Mouse (Mus musculus) kidney, postnatal 0 days (tissue): ENCODE results near the gene Msmb. TPM values are rescaled to one million over a fixed set of nuclear protein-coding genes. Genes with fewer than 3 reads are reported as not detected.
"Not testable (repeated sequence)": the region's sequence is repeated elsewhere in the genome, so short reads cannot be mapped to it uniquely, and the experiment has no call there.

ENCODE experiments used
- ATAC-seq: fragments of 200-750 bp; cut with Nextera tagmentation; replicated peaks from 2 replicates; pipeline ENCODE4 v1.8.0; 2017; ENCODE audit warnings: low read depth, moderate number of reproducible peaks, moderate TSS enrichment, moderate library complexity; ENCODE audit not compliant: low FRiP score
- DNase-seq: peaks from one replicate; pipeline ENCODE4 v3.0.0-alpha.2; 2016; ENCODE audit warnings: low spot score
- H3K27ac ChIP-seq: fragments of 300-500 bp; sonication (generic); 2 replicates; pipeline ENCODE4 v1.5.1; 2014; ENCODE audit warnings: mild to moderate bottlenecking
- H3K27me3 ChIP-seq: fragments of 300-500 bp; sonication (generic); 2 replicates; pipeline ENCODE4 v1.6.1; 2014; ENCODE audit warnings: low read length, mixed read lengths; ENCODE audit not compliant: insufficient read depth
- H3K36me3 ChIP-seq: fragments of 300-500 bp; sonication (generic); 2 replicates; pipeline ENCODE4 v1.6.1; 2014; ENCODE audit warnings: low read length, mixed read lengths; ENCODE audit not compliant: insufficient read depth
- H3K4me1 ChIP-seq: fragments of 300-500 bp; sonication (generic); replicated peaks from 2 replicates; pipeline ENCODE4 v1.6.1; 2014; ENCODE audit warnings: antibody characterized with exemption, low read length, mixed read lengths; ENCODE audit not compliant: insufficient read depth
- H3K4me2 ChIP-seq: fragments of 300-500 bp; sonication (generic); 2 replicates; pipeline ENCODE4 v1.6.1; 2014; ENCODE audit warnings: mild to moderate bottlenecking, low read length, moderate library complexity, mixed read lengths
- H3K4me3 ChIP-seq: fragments of 300-500 bp; sonication (generic); replicated peaks from 2 replicates; pipeline ENCODE4 v1.5.1; 2014; ENCODE audit warnings: low read depth, low read length
- H3K9ac ChIP-seq: fragments of 300-500 bp; sonication (generic); 2 replicates; pipeline ENCODE4 v1.6.1; 2014; ENCODE audit warnings: low read depth, low read length
- H3K9me3 ChIP-seq: fragments of 300-500 bp; sonication (generic); replicated peaks from 2 replicates; pipeline ENCODE4 v1.6.1; 2016; ENCODE audit warnings: low read length, inconsistent platforms, mixed read lengths
- CTCF ChIP-seq: IDR thresholded peaks from 2 replicates; pipeline ENCODE4 v1.5.1; 2016; ENCODE audit warnings: antibody characterized with exemption, low read depth, mild to moderate bottlenecking, moderate library complexity
- WGBS: fragments of 180-500 bp; shearing (Covaris S2); extraction: QIAGEN DNeasy Blood & Tissue Kit; methylation state at CpG from one replicate; pipeline ENCODE4 v1.1.7; 2014; 5-methylcytosine and 5-hydroxymethylcytosine counted together
- polyA plus RNA-seq: library from polyadenylated mRNA; unstranded; fragments of >200 nt; fragmentation: Nextera tagmentation; extraction: Ambion mirVana; gene quantifications from 2 replicates; pipeline ENCODE4 v1.2.1, GENCODE M21; 2015

The Msmb gene
- polyA plus RNA-seq, 1 experiment from 2014 or later, result not detected

DNA sequence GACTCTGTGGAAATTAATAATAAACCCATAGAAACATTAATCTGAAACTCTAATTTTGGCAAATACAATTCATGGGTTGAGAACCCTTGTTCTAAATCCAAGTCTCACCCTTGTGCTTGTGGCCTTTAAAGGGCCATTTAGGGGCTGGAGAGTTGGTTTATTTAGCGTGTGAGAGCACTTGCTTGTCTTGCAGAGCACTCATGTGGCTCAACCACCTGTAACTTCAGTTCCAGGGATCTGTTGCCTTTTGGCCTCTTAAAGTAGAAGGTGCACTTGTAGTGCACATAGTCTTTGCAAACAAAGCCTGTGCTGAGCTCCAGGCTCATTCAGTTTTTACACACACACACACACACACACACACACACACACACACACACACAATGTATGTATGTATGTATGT is 25.0 kb downstream of the Msmb start:
- Histone ChIP-seq H3K9ac (no peak overlapping the region), H3K27ac (no peak overlapping the region), H3K36me3 (no peaks in the 10 kb centered on the region), H3K9me3 (no peaks in the 10 kb centered on the region), H3K4me3 (0 out of 2 replicates have a peak overlapping the region, but pooled peaks have one; percentile 46), H3K4me1 (no peaks in the 10 kb centered on the region), H3K27me3 (no peaks in the 10 kb centered on the region), H3K4me2 (peak overlapping the region; percentile 92)
- ATAC-seq, result no peak
- WGBS, result 52% methylated on average over 1 of the region's 1 CpGs
- TF ChIP-seq CTCF, result no peak
- DNase-seq, result no peak

DNA sequence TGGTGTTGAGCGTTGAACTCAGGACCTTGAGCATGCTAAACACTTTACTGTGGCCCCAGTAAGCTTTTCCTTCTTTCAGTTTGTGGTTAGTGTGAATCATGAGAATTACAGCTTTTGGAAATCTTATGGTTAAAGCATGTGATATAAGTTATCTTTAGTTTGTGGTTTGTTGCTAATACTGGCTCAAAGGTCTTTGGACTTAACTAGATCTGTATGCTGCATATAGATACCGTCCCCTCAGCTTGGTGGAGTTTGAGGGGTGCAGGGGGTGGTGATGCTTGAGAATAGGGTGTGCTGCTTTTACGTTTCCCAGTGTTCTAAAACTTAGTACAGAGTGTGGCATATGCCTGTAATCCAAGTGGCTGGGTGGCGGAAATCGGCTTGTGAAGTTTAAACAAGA is 25.5 kb downstream of the Msmb start:
- H3K36me3 ChIP-seq, result no peaks in the 10 kb centered on the region
- no peak overlapping the region for H3K4me3 ChIP-seq
- no peak for TF ChIP-seq CTCF
- no peaks in the 10 kb centered on the region for H3K27me3 ChIP-seq
- no peak for DNase-seq
- H3K4me1 ChIP-seq, result no peaks in the 10 kb centered on the region
- no peak overlapping the region for H3K27ac ChIP-seq
- 83% methylated on average over 5 of the region's 5 CpGs for WGBS
- H3K9me3 ChIP-seq, result no peaks in the 10 kb centered on the region
- peak overlapping the region; percentile 92; the same call in 1 of the 2 replicates for H3K4me2 ChIP-seq
- H3K9ac ChIP-seq, result no peak overlapping the region
- ATAC-seq, result no peak

DNA sequence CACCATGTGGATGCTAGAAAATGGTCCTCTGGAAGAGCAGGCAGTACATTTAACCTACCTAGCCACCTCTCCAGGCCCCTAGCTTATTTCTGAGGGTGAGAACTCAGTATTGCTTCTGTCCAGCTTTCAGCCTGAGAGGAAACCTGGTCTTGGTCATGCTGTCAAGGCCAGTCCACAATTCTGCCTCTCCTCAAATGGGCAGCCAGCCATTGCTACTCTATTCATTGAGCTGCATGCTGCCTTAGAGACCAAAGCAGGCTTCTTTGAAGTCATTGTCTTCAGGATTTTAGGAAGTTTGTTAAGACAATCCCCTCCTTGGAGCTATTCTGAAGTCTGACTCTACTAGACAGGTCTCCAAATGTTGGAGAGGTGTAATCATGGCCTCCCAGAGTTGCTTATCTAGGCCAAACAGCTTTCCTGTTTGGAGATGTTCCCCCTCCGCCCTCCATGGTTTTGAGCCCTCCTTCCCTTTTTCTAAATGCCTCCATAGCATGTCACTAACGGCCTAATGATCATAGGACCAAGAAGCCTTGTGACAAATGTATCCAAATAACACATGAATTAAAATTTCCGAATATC is 26.9 kb downstream of the Msmb start:
- ATAC-seq (no peak), DNase-seq (no peak)
- no peak for TF ChIP-seq CTCF
- Histone ChIP-seq H3K9me3 (no peaks in the 10 kb centered on the region), H3K4me1 (no peaks in the 10 kb centered on the region), H3K4me2 (no peak overlapping the region), H3K27me3 (no peaks in the 10 kb centered on the region), H3K27ac (no peak overlapping the region), H3K9ac (no peak overlapping the region), H3K36me3 (peaks cover 11% of the 10 kb centered on the region; the same call in 1 of the 2 replicates), H3K4me3 (no peak overlapping the region)
- 83% methylated on average over 3 of the region's 3 CpGs for WGBS

DNA sequence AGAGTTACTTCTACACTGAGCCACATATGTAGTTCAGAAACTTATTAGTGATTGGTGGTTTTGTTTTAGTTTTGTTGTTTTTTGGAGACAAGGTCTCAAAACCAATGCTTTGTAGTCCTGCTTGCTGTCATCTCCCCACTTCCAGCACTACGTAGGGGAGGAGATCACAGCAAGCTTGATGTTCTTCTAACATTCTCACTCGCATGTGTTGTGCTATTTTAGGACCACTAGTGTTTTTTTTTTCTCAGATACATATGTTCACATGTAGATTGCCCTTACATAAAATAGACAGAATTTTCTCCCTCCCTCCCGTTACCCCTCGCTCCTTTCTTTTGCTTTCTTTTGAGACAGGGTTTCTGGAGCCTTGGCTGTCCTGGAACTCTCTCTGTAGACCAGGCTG is 28.3 kb downstream of the Msmb start:
- Histone ChIP-seq H3K27ac (no peak overlapping the region), H3K9ac (no peak overlapping the region), H3K4me1 (no peaks in the 10 kb centered on the region), H3K27me3 (no peaks in the 10 kb centered on the region), H3K4me2 (no peak overlapping the region), H3K4me3 (no peak overlapping the region), H3K36me3 (peaks cover 15% of the 10 kb centered on the region; the same call in 1 of the 2 replicates), H3K9me3 (no peaks in the 10 kb centered on the region)
- TF ChIP-seq CTCF, result no peak
- DNase-seq (no peak), ATAC-seq (no peak)
- WGBS, result 84% methylated on average over 4 of the region's 4 CpGs

DNA sequence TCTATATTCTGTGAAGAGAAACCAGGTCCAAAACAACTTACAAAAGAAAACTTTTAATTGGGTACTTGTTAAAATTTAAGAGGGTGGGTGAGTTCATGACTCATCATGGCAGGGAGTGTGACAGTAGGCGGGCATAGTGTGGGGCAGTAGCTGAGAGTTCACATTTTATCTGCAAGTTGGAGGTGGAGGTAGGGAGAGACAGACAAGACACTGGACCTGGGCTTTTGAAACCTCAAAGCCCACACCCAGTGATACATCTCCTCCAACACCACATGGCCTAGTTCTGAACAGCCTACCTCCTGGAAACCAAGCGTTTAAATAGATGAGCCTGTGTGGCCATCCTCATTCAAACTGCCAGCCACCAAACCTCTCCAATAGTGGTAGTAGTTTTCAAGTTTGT is 33.5 kb downstream of the Msmb start:
- H3K27me3 ChIP-seq, result no peaks in the 10 kb centered on the region
- no peak overlapping the region for H3K27ac ChIP-seq
- no peak overlapping the region for H3K4me3 ChIP-seq
- no peak for TF ChIP-seq CTCF
- H3K36me3 ChIP-seq, result peaks cover 30% of the 10 kb centered on the region; the same call in 1 of the 2 replicates
- peak; percentile 52; the same call in 1 of the 2 replicates for ATAC-seq
- H3K9me3 ChIP-seq, result no peaks in the 10 kb centered on the region
- 82% methylated on average over 2 of the region's 2 CpGs for WGBS
- no peak for DNase-seq
- no peak overlapping the region for H3K4me2 ChIP-seq
- H3K9ac ChIP-seq, result no peak overlapping the region
- no peaks in the 10 kb centered on the region for H3K4me1 ChIP-seq

DNA sequence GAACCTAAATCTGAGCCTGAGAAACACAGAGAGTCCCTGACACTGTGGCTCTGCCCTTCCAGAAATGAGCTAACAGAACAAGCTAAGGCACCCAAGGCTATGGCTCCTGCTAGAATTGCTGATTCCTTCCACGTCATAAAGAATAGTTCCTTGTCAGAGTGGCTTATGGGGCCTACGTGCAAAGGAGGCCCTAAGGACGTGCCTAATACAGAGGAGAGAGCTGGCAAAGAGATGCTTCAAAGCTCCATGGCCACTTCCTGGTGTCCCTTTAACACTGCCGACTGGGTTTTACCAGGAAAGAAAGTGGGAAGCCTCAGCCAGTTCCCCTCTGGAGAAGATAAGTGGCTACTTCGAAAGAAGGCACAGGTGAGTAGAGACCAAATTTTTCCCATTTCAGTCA is 34.8 kb downstream of the Msmb start:
- peaks cover 38% of the 10 kb centered on the region; the same call in 1 of the 2 replicates for H3K36me3 ChIP-seq
- 80% methylated on average over 4 of the region's 5 CpGs for WGBS
- H3K4me1 ChIP-seq, H3K4me2 ChIP-seq, H3K9me3 ChIP-seq, H3K4me3 ChIP-seq, DNase-seq, H3K27me3 ChIP-seq, H3K9ac ChIP-seq, ATAC-seq, H3K27ac ChIP-seq: not testable (repeated sequence)
